Mouse (Mus musculus): Measurements from ENCODE around the gene Gmfb. TPM values are rescaled to one million over a fixed set of nuclear protein-coding genes. Genes with fewer than 3 reads are reported as not detected.

Gene Gmfb
- polyA plus RNA-seq, 1 experiment: 114 TPM

- Histone ChIP-seq H3K9ac (ENCODE audit: low read depth, poor library complexity, severe bottlenecking) (no peak overlapping the region), H3K27me3 (ENCODE audit: control insufficient read depth, insufficient read depth, low read length, poor library complexity, severe bottlenecking) (no peaks in the 10 kb centered on the region), H3K9me3 (replicated peaks; ENCODE audit: control insufficient read depth, insufficient read depth, low read length, poor library complexity, severe bottlenecking) (no peaks in the 10 kb centered on the region), H3K36me3 (ENCODE audit: control insufficient read depth, insufficient read depth, low read length, poor library complexity, severe bottlenecking) (peaks cover 14% of the 10 kb centered on the region), H3K4me1 (ENCODE audit: control insufficient read depth, insufficient read depth, low read length) (no peaks in the 10 kb centered on the region), H3K27ac (ENCODE audit: insufficient read depth, low read length) (no peak overlapping the region), H3K4me3 (ENCODE audit: low read depth, low read length) (no peak overlapping the region)
- TF ChIP-seq CTCF (IDR thresholded peaks at IDR 0.05; ENCODE audit: low read depth, low read length): no peak
- no peak for TF ChIP-seq POLR2A (IDR thresholded peaks at IDR 0.05; ENCODE audit: insufficient read depth, low read length)
- TF ChIP-seq EP300 (IDR thresholded peaks at IDR 0.05; ENCODE audit: insufficient read depth, low read depth, low read length): no peak
Observed at GRCm38 (mm10) chr14:46807927-46808326, 14.1 kb downstream of the Gmfb start.

GRCm38 (mm10) chr14:46806186-46806585 lies 15.9 kb downstream of the Gmfb start:
- H3K9ac ChIP-seq (ENCODE audit: low read depth, poor library complexity, severe bottlenecking): no peak overlapping the region
- TF ChIP-seq CTCF (IDR thresholded peaks at IDR 0.05; ENCODE audit: low read depth, low read length) (no peak), EP300 (IDR thresholded peaks at IDR 0.05; ENCODE audit: insufficient read depth, low read depth, low read length) (no peak), POLR2A (IDR thresholded peaks at IDR 0.05; ENCODE audit: insufficient read depth, low read length) (no peak)
- peaks cover 8% of the 10 kb centered on the region for H3K36me3 ChIP-seq (ENCODE audit: control insufficient read depth, insufficient read depth, low read length, poor library complexity, severe bottlenecking)
- no peak overlapping the region for H3K4me3 ChIP-seq (ENCODE audit: low read depth, low read length)
- no peaks in the 10 kb centered on the region for H3K4me1 ChIP-seq (ENCODE audit: control insufficient read depth, insufficient read depth, low read length)
- no peaks in the 10 kb centered on the region for H3K9me3 ChIP-seq (replicated peaks; ENCODE audit: control insufficient read depth, insufficient read depth, low read length, poor library complexity, severe bottlenecking)
- no peak overlapping the region for H3K27ac ChIP-seq (ENCODE audit: insufficient read depth, low read length)
- no peaks in the 10 kb centered on the region for H3K27me3 ChIP-seq (ENCODE audit: control insufficient read depth, insufficient read depth, low read length, poor library complexity, severe bottlenecking)

GRCm38 (mm10) chr14:46803791-46804190 lies 18.3 kb downstream of the Gmfb start:
- Histone ChIP-seq H3K9me3 (replicated peaks; ENCODE audit: control insufficient read depth, insufficient read depth, low read length, poor library complexity, severe bottlenecking) (no peaks in the 10 kb centered on the region), H3K27me3 (ENCODE audit: control insufficient read depth, insufficient read depth, low read length, poor library complexity, severe bottlenecking) (no peaks in the 10 kb centered on the region), H3K4me3 (ENCODE audit: low read depth, low read length) (no peak overlapping the region), H3K9ac (ENCODE audit: low read depth, poor library complexity, severe bottlenecking) (no peak overlapping the region), H3K27ac (ENCODE audit: insufficient read depth, low read length) (no peak overlapping the region), H3K4me1 (ENCODE audit: control insufficient read depth, insufficient read depth, low read length) (no peaks in the 10 kb centered on the region), H3K36me3 (ENCODE audit: control insufficient read depth, insufficient read depth, low read length, poor library complexity, severe bottlenecking) (peaks cover 2% of the 10 kb centered on the region; the same call in 1 of the 2 replicates)
- no peak for TF ChIP-seq POLR2A (IDR thresholded peaks at IDR 0.05; ENCODE audit: insufficient read depth, low read length)
- TF ChIP-seq EP300 (IDR thresholded peaks at IDR 0.05; ENCODE audit: insufficient read depth, low read depth, low read length): no peak
- TF ChIP-seq CTCF (IDR thresholded peaks at IDR 0.05; ENCODE audit: low read depth, low read length): no peak

- no peak overlapping the region for H3K4me3 ChIP-seq (ENCODE audit: low read depth, low read length)
- no peak overlapping the region for H3K9ac ChIP-seq (ENCODE audit: low read depth, poor library complexity, severe bottlenecking)
- H3K4me1 ChIP-seq (ENCODE audit: control insufficient read depth, insufficient read depth, low read length): no peaks in the 10 kb centered on the region
- peaks cover 2% of the 10 kb centered on the region; the same call in 1 of the 2 replicates for H3K36me3 ChIP-seq (ENCODE audit: control insufficient read depth, insufficient read depth, low read length, poor library complexity, severe bottlenecking)
- H3K9me3 ChIP-seq (replicated peaks; ENCODE audit: control insufficient read depth, insufficient read depth, low read length, poor library complexity, severe bottlenecking): no peaks in the 10 kb centered on the region
- no peak for TF ChIP-seq POLR2A (IDR thresholded peaks at IDR 0.05; ENCODE audit: insufficient read depth, low read length)
- TF ChIP-seq CTCF (IDR thresholded peaks at IDR 0.05; ENCODE audit: low read depth, low read length): no peak
- no peak for TF ChIP-seq EP300 (IDR thresholded peaks at IDR 0.05; ENCODE audit: insufficient read depth, low read depth, low read length)
- no peak overlapping the region for H3K27ac ChIP-seq (ENCODE audit: insufficient read depth, low read length)
- H3K27me3 ChIP-seq (ENCODE audit: control insufficient read depth, insufficient read depth, low read length, poor library complexity, severe bottlenecking): no peaks in the 10 kb centered on the region
Observed at GRCm38 (mm10) chr14:46803259-46803658, 18.8 kb downstream of the Gmfb start.

GRCm38 (mm10) chr14:46800684-46801345 lies 21.2 kb downstream of the Gmfb start:
- H3K9ac ChIP-seq (ENCODE audit: low read depth, poor library complexity, severe bottlenecking): no peak overlapping the region
- no peaks in the 10 kb centered on the region; the same call in 1 of the 2 replicates for H3K36me3 ChIP-seq (ENCODE audit: control insufficient read depth, insufficient read depth, low read length, poor library complexity, severe bottlenecking)
- no peak overlapping the region for H3K27ac ChIP-seq (ENCODE audit: insufficient read depth, low read length)
- no peaks in the 10 kb centered on the region for H3K4me1 ChIP-seq (ENCODE audit: control insufficient read depth, insufficient read depth, low read length)
- no peaks in the 10 kb centered on the region for H3K27me3 ChIP-seq (ENCODE audit: control insufficient read depth, insufficient read depth, low read length, poor library complexity, severe bottlenecking)
- H3K9me3 ChIP-seq (replicated peaks; ENCODE audit: control insufficient read depth, insufficient read depth, low read length, poor library complexity, severe bottlenecking): no peaks in the 10 kb centered on the region
- TF ChIP-seq CTCF (IDR thresholded peaks at IDR 0.05; ENCODE audit: low read depth, low read length) (no peak), POLR2A (IDR thresholded peaks at IDR 0.05; ENCODE audit: insufficient read depth, low read length) (no peak), EP300 (IDR thresholded peaks at IDR 0.05; ENCODE audit: insufficient read depth, low read depth, low read length) (no peak)
- no peak overlapping the region for H3K4me3 ChIP-seq (ENCODE audit: low read depth, low read length)

- Histone ChIP-seq H3K4me1 (ENCODE audit: control insufficient read depth, insufficient read depth, low read length) (no peaks in the 10 kb centered on the region), H3K4me3 (ENCODE audit: low read depth, low read length) (no peak overlapping the region), H3K27ac (ENCODE audit: insufficient read depth, low read length) (no peak overlapping the region), H3K27me3 (ENCODE audit: control insufficient read depth, insufficient read depth, low read length, poor library complexity, severe bottlenecking) (no peaks in the 10 kb centered on the region), H3K9me3 (replicated peaks; ENCODE audit: control insufficient read depth, insufficient read depth, low read length, poor library complexity, severe bottlenecking) (no peaks in the 10 kb centered on the region), H3K36me3 (ENCODE audit: control insufficient read depth, insufficient read depth, low read length, poor library complexity, severe bottlenecking) (no peaks in the 10 kb centered on the region), H3K9ac (ENCODE audit: low read depth, poor library complexity, severe bottlenecking) (no peak overlapping the region)
- TF ChIP-seq POLR2A (IDR thresholded peaks at IDR 0.05; ENCODE audit: insufficient read depth, low read length) (no peak), CTCF (IDR thresholded peaks at IDR 0.05; ENCODE audit: low read depth, low read length) (no peak), EP300 (IDR thresholded peaks at IDR 0.05; ENCODE audit: insufficient read depth, low read depth, low read length) (no peak)
Observed at GRCm38 (mm10) chr14:46794157-46794556, 27.9 kb downstream of the Gmfb start.

Measured in ES-Bruce4 (cell line).